Mouse (Mus musculus) neutrophil, adult 59 days (primary cell): ENCODE measurements around the gene C2cd4c. TPM values are rescaled to one million over a fixed set of nuclear protein-coding genes. Genes with fewer than 3 reads are reported as not detected.

Source experiments
- total RNA-seq, 2 experiments: library from RNA; stranded (reverse); gene quantifications; 1 replicate in 1 of 2; 2 replicates in 1 of 2; pipeline ENCODE4 v1.2.4; 2023

The C2cd4c gene
- total RNA-seq, result not detected

DNA sequence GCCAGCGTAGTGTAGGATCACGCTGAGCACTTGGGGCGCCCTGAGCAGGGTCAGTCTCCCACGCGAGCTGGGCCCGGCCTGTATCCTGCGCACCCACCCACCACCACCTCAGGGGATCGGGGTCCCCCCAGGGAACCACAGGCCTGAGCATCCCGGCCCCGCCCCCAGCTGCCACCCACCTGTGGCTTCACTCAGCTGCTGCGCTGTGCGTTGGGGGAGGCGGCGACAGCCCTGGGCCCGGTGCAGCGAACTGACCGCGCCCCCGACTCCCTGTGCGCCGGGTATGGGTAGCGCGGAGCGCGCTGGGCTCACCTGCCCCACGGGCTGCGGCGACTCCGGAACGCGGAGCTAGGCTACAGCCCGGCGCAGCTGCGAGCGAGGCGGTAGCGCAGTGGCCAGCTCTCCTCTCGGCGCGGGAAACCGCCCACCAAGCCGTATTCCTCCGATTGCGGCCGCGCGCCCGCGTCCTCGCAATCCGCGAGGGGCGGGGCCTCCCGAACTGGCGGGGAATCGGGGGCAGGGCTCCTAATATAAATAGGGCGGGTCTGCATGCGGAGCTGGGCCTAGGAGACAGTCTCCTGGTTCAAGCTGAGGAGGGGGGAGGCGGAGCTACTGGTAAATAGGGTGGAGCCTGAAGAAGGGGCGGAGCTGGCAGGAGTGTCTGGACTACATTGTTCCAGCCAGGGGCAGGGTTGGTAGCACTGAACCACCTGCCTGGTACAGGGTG is at the start of gene C2cd4c:
C2cd4c (minus strand) TSS at position 448 of the 727 bp plus-strand sequence.

DNA sequence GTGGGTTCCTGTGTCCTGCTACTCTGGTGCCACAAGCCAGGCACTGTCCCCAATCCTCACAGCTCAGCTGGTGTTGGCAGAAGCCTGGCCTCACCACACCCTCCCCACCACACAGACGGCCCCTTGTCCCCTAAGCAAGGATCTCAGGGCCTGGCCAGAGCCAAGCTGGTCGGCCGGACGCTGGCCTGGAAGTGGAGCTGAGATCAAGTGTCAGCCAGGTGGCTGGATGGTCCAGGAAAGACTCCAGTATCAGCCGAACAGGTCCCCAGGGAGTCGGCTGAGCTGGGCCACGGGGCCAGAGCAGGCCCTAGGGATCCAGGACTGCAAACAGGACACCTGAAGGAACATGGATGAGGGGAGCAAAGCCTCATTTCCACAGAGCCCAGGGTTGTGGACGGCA is 31.9 kb upstream of the C2cd4c start, which contains the start of gene Odf3l2:
Odf3l2 (minus strand) TSS at position 28 of the 400 bp plus-strand sequence.

DNA sequence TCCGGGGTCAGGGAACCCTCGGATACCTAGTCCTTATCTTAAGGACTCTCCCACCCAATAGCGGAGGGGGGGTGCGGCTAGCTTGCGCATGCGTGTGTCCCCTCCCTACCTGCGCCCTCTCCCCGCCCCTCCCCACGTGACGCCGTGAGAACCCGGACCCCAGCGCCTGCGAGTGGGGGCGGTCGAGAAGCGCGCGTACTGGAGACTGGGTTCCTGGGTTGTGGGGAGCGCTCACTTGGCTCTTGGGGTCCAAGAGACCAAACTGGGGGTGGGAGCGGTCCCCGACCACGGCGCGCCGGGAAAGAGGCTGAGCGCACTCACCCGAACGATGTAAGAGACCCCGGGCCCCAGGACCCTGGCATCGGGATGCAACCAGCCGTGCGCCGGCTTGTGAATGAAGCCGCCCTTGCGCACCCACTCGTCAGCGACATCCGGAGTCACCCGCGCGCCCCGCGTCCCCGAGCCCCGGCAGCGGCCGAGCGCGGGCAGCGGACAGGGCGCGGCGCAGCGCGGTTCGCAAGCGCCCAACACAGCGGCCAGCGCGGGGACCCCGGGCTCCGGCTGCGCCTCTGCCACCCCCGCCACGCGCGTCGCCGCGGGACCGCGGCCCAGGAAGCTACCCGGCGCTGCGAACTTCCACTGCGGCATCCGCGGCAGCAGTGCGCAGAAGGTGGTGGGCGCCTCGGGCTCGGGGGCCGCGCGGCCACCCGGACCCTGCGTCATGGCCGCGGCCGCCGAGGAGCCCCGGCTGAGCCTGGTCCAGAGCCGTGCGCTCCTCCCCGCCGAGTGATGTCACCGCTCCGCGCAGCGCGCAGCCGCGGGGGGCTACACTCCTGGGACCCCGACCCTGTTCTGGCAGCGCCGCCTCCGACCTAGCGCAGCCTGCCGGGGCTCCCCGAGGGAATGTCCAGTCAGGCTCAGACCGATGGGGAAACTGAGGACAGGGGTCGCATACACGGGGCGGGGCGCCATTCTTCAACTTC is 23.6 kb upstream of the C2cd4c start, which contains the start of gene Shc2:
Shc2 (minus strand) TSS at position 791 of the 983 bp plus-strand sequence.

DNA sequence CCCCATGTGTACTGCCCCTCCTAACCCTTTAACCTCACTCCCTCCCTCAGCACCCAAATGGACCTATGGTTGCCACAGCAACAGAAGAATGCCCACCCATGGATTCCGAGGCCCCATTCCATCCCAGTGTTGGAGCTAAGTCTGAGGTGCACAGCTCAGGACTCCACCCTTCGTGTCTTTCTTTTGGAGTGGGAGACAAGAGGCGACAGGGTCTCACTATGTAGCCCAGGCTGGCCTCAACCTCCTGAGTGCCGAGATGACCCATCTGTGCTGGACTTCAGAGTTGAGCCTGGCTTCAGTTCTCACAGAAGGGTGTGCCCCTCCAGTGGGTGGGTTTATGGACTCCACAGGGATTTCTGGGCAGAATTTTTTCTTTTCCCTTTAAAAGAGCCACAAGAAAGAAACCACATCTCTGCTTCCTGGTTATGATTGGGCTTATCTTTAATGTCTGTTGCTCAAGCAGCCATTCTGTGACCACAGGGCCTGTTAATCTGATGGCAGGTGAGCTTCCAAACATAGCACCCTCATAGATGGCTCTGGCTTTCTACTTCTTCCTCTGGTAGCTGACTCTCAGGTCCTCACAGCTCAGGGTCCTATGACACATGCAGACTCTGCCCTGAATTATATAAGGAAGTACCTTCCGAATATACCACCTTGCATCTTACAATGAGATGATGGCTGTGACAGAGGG is 26.6 kb downstream of the C2cd4c start, which contains the start of gene Theg:
Theg (minus strand) TSS at position 271 of the 691 bp plus-strand sequence.

Other genes starting within 250 kb of the C2cd4c start
- not detected for gene Vmn2r83, start 145.3 kb downstream of the C2cd4c start, total RNA-seq
- gene Plpp2, start 80.2 kb downstream of the C2cd4c start, total RNA-seq, result 1 to 10 TPM; 3.7 to 5.2 TPM
- gene Mier2, start 58.8 kb downstream of the C2cd4c start, total RNA-seq, result 1 to 10 TPM; 9.0 to 9.9 TPM
- gene Theg, start 26.7 kb downstream of the C2cd4c start, total RNA-seq, result not detected
- gene Shc2, start 23.9 kb upstream of the C2cd4c start, total RNA-seq, result not detected
- gene Odf3l2, start 31.7 kb upstream of the C2cd4c start, total RNA-seq, result not detected
- not detected for gene Madcam1, start 50.5 kb upstream of the C2cd4c start, total RNA-seq
- 10 to 100 TPM; 20.1 to 26.2 TPM for gene Tpgs1, start 55.3 kb upstream of the C2cd4c start, total RNA-seq
- gene Cdc34, start 68.2 kb upstream of the C2cd4c start, total RNA-seq, result 10 to 100 TPM; 66.7 to 77.6 TPM
- 1 to 10 TPM; 1.1 to 1.2 TPM for gene Gzmm, start 75.0 kb upstream of the C2cd4c start, total RNA-seq
- gene Bsg, start 90.5 kb upstream of the C2cd4c start, total RNA-seq, result 100 to 1,000 TPM; 117 to 123 TPM
- under 1 TPM; 0.11 to 0.18 TPM for gene Hcn2, start 102.6 kb upstream of the C2cd4c start, total RNA-seq
- 10 to 100 TPM; 13.7 to 15.0 TPM for gene Polrmt, start 132.6 kb upstream of the C2cd4c start, total RNA-seq
- not detected for gene Fgf22, start 141.1 kb upstream of the C2cd4c start, total RNA-seq
- gene Rnf126, start 152.9 kb upstream of the C2cd4c start, total RNA-seq, result 10 to 100 TPM; 25.1 to 26.7 TPM
- 1 to 10 TPM; 4.5 to 5.9 TPM for gene Fstl3, start 163.2 kb upstream of the C2cd4c start, total RNA-seq
- gene Prss57, start 176.9 kb upstream of the C2cd4c start, total RNA-seq, result 10 to 100 TPM; 13.6 to 18.0 TPM
- gene Palm, start 179.5 kb upstream of the C2cd4c start, total RNA-seq, result 100 to 1,000 TPM; 124 to 129 TPM
- under 1 TPM; 0.46 to 0.51 TPM for gene Misp, start 207.0 kb upstream of the C2cd4c start, total RNA-seq
- gene Ptbp1, start 240.4 kb upstream of the C2cd4c start, total RNA-seq, result 100 to 1,000 TPM; 267 to 286 TPM